Mouse (Mus musculus) CD4-positive, CD25-positive, alpha-beta regulatory T cell, adult 2 months (primary cell): ENCODE results near the gene Sri.

Experiments
- DNase-seq: peaks from one replicate; pipeline ENCODE4 v3.0.0-alpha.2; 2012; ENCODE audit warnings: low read depth, low spot score

The Sri gene

DNA sequence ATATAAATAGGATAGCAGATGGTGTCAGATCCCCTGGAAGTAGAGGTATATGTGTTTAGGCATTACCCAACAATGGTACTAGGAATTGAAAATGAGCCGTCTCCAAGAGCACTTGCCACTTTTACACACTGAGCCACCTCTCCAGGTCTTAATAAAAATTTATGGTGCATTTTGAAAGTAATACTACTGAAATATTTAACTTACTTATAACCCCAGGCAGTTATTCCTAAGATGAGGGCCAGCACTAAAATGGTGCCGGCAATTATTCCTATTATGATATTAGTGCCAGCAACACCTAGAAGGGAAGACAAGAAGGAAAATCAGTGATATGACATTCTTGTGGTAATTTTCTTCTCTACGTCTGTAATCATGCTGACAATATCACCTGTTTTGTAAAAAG, 65.8 kb downstream of the Sri start:
- no peak for DNase-seq

DNA sequence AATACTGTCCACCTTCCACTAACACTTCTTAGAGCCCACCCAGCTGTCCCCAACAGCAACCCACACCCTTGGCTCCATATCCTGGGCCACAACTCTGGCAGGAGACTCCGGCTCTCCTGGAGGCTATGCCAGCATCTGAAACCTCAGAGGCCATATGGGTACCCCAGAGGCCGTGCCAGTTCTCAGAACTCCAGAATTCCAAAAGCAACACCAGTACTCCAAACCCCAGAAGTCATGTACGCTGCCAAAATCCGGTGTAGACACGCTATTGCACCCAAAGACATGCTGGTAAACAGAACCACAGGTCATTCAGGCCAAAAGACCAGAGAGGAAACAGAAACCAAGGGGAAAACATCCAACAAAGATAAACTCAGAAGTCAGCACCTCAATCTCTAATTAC, 66.4 kb downstream of the Sri start:
- no peak for DNase-seq

DNA sequence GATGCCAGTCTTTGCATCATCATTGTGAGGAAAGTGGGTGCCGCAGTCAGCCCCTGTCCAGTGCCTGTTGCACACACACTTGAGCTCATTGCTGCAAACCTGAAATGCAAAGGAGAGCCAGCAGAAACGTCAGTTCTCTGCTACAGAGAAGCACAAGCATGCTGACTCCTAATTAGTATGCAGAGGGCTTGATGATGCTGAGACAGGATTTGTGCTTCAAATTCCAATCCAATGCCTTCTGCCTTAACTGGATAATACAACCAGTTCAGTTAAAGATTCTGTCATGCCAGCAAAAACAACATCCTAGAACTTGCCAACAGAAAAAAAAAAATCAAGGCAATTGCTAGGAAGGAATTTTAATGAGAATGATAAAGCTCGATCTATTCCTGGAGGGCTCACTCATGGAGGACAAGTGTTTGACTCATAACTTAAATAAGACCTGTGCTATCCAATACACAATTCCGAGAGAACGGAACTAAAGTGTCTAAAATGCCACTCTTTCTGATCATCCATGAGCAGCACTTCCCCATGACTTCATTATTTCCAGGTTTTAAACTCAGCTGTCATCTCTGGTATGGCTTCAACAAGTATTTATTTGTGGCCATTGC, 70.8 kb downstream of the Sri start:
- DNase-seq: no peak
